Mouse (Mus musculus): ENCODE results near the gene Elk4. TPM values are rescaled to one million over a fixed set of nuclear protein-coding genes. Genes with fewer than 3 reads are reported as not detected.

The Elk4 gene
- polyA plus RNA-seq, 1 experiment from 2014 or later, result 27.3 TPM

- in situ Hi-C loops (cut with MboI; ENCODE audit: low pct_unique_long_range_greater_than_20kb), result no loop called here
- ATAC-seq (no peak), DNase-seq (ENCODE audit: low read depth, low spot score) (no peak)
- ChIA-PET POLR2A (no interaction called here), CTCF (no interaction called here)
- no peak for TF ChIP-seq CTCF (IDR thresholded peaks at IDR 0.05)
- H3K27me3 ChIP-seq, result no peaks in the 10 kb centered on the region
Measured at GRCm38 (mm10) chr1:132003111-132003510, 4.3 kb upstream of the Elk4 start.

GRCm38 (mm10) chr1:132003817-132004216 is 3.6 kb upstream of the Elk4 start:
- in situ Hi-C loops (cut with MboI; ENCODE audit: low pct_unique_long_range_greater_than_20kb), result no loop called here
- no peak for DNase-seq (ENCODE audit: low read depth, low spot score)
- H3K27me3 ChIP-seq, result no peaks in the 10 kb centered on the region
- no peak for ATAC-seq
- POLR2A ChIA-PET, result interaction anchor here (0.7 kb wide), 1 partner anchor 115 kb away, joined by 4 read pairs; no protein-coding TSS in a partner anchor
- CTCF ChIA-PET, result interaction anchor here (1.4 to 4.1 kb wide), 2 partner anchors 21 to 40 kb away, joined by 4 to 11 read pairs; no protein-coding TSS in a partner anchor
- no peak for TF ChIP-seq CTCF (IDR thresholded peaks at IDR 0.05)

DNA sequence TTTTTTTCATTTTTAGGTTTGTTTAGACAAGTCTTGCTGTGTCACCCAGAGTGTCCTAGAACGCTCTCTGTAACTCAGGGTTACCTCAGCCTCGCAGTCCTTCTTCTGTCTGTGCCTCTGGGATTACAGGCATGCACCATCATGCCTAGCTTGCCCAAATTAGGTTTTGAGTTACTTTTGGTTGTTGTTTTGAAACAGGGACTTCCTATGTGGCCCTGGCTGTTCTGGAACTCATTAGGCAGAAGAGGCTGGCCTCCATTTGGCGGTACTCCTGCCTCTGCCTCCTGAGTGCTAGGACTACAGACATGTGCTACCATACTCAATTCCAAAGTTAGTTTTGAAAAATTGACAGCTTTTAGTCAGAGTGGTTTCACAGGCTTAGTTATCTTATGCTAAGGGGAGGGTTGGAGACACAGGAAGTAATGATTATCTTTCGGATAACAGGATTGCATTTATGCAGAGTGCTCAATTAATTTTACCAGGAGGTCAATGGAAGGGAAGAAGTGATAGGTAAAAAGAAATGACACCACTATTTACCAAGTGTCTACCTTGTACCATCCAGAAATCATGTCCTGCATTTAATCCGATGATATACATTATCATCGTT is 2.7 kb upstream of the Elk4 start:
- ATAC-seq (no peak), DNase-seq (ENCODE audit: low read depth, low spot score) (no peak)
- in situ Hi-C loops (cut with MboI; ENCODE audit: low pct_unique_long_range_greater_than_20kb), result loop anchor here (5.0 kb wide), 1 partner anchor 148 kb away; no protein-coding TSS in a partner anchor
- ChIA-PET CTCF (interaction anchor here (1.0 to 4.1 kb wide), 5 partner anchors 8 to 39 kb away, joined by 3 to 11 read pairs (median 4); no protein-coding TSS in a partner anchor), POLR2A (no interaction called here)
- no peaks in the 10 kb centered on the region for H3K27me3 ChIP-seq
- TF ChIP-seq CTCF (IDR thresholded peaks at IDR 0.05), result no peak

DNA sequence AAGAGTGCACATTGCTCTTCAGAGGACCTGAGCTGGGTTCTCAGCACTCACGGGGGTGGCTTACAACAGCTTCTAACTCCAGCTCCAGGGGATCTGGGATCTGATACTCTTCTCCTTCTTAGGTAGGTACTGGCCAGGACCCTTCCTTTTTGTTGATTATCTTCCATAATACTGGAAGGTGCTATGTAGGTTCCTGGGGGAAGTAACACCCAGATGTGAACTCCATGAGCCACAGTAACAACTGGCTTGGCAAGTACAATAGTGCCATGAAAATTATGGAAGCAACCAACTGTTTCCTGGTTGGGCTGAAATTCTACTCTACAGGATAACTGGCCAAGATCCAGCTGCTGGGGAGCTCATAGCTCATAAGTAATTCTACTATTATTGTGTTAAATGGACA is 1.9 kb upstream of the Elk4 start:
- H3K27me3 ChIP-seq, result no peaks in the 10 kb centered on the region
- ChIA-PET POLR2A (interaction anchor here (1.2 kb wide), 1 partner anchor 13 kb away, joined by 3 read pairs; no protein-coding TSS in a partner anchor), CTCF (interaction anchor here (1.0 to 4.1 kb wide), 5 partner anchors 9 to 151 kb away, joined by 3 to 11 read pairs (median 5); no protein-coding TSS in a partner anchor)
- ATAC-seq (no peak), DNase-seq (ENCODE audit: low read depth, low spot score) (no peak)
- in situ Hi-C loops (cut with MboI; ENCODE audit: low pct_unique_long_range_greater_than_20kb), result loop anchor here (5.0 kb wide), 1 partner anchor 147 kb away; no protein-coding TSS in a partner anchor
- TF ChIP-seq CTCF (IDR thresholded peaks at IDR 0.05), result no peak

DNA sequence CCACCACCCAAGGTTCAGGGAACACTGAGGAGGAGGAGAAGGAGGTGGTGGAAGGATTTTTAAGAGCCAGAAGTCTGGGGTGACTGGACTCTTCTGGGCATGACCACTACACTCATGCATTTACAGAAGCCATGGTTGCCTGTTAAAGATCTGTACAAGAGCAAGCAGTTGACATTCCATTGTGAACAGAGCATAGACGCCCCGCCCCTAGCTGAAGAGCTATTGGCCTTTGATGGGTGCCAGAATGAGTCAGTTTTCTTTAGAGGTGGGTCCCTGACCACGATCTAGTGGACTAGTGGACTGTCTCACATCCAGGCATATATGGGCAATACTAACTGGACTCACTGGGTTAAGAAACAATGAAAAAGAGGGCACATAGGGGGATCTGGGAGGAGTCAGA is 1.4 kb upstream of the Elk4 start:
- POLR2A ChIA-PET, result interaction anchor here (1.2 kb wide), 1 partner anchor 13 kb away, joined by 3 read pairs; no protein-coding TSS in a partner anchor
- in situ Hi-C loops (cut with MboI; ENCODE audit: low pct_unique_long_range_greater_than_20kb), result loop anchor here (5.0 kb wide), 1 partner anchor 146 kb away; no protein-coding TSS in a partner anchor
- ATAC-seq, result no peak
- CTCF ChIA-PET, result interaction anchor here (1.0 to 4.1 kb wide), 4 partner anchors 10 to 150 kb away, joined by 3 to 11 read pairs (median 6); no protein-coding TSS in a partner anchor
- no peak for DNase-seq (ENCODE audit: low read depth, low spot score)
- H3K27me3 ChIP-seq, result no peaks in the 10 kb centered on the region
- TF ChIP-seq CTCF (IDR thresholded peaks at IDR 0.05), result no peak

DNA sequence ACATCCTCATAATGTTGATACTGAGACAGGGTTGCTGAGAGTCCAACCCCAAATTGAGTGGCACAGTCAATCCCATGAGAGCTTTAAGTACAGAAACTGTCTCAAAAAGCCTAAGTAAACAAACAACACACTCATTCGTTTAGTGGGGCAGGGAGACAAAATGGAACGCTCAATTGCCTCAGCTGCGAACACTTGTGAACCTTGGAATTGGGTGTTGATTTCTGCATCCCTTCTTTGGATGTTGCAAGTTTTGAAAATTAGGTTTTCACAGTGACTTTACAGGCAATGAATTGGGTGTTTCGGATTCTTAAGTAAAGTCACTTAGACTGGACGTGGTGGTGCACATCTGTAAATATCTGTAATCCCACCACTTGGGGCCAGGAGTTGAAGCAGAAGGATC is 686 bp upstream of the Elk4 start:
- CTCF ChIA-PET, result interaction anchor here (1.6 to 4.1 kb wide), 3 partner anchors 11 to 149 kb away, joined by 5 to 11 read pairs (median 8); no protein-coding TSS in a partner anchor
- no peaks in the 10 kb centered on the region for H3K27me3 ChIP-seq
- DNase-seq (ENCODE audit: low read depth, low spot score) (no peak), ATAC-seq (no peak)
- POLR2A ChIA-PET, result interaction anchor here (1.0 to 1.8 kb wide), 3 partner anchors 8 to 104 kb away, joined by 4 to 7 read pairs (median 4); no protein-coding TSS in a partner anchor
- TF ChIP-seq CTCF (IDR thresholded peaks at IDR 0.05), result no peak
- in situ Hi-C loops (cut with MboI; ENCODE audit: low pct_unique_long_range_greater_than_20kb), result loop anchor here (5.0 kb wide), 1 partner anchor 146 kb away; no protein-coding TSS in a partner anchor

GRCm38 (mm10) chr1:132007828-132008827 is 721 bp downstream of the Elk4 start:
- ChIA-PET POLR2A (interaction anchor here (0.7 to 1.8 kb wide), 6 partner anchors 9 to 102 kb away, joined by 3 to 7 read pairs (median 4); no protein-coding TSS in a partner anchor), CTCF (interaction anchor here (0.9 to 1.8 kb wide), 5 partner anchors 7 to 148 kb away, joined by 3 to 5 read pairs (median 3); no protein-coding TSS in a partner anchor)
- TF ChIP-seq CTCF (IDR thresholded peaks at IDR 0.05), result no peak
- peak; percentile 68 for ATAC-seq
- in situ Hi-C loops (cut with MboI; ENCODE audit: low pct_unique_long_range_greater_than_20kb), result loop anchor here (5.0 kb wide), 1 partner anchor 144 kb away; no protein-coding TSS in a partner anchor
- DNase-seq (ENCODE audit: low read depth, low spot score), result no peak
- no peaks in the 10 kb centered on the region for H3K27me3 ChIP-seq

DNA sequence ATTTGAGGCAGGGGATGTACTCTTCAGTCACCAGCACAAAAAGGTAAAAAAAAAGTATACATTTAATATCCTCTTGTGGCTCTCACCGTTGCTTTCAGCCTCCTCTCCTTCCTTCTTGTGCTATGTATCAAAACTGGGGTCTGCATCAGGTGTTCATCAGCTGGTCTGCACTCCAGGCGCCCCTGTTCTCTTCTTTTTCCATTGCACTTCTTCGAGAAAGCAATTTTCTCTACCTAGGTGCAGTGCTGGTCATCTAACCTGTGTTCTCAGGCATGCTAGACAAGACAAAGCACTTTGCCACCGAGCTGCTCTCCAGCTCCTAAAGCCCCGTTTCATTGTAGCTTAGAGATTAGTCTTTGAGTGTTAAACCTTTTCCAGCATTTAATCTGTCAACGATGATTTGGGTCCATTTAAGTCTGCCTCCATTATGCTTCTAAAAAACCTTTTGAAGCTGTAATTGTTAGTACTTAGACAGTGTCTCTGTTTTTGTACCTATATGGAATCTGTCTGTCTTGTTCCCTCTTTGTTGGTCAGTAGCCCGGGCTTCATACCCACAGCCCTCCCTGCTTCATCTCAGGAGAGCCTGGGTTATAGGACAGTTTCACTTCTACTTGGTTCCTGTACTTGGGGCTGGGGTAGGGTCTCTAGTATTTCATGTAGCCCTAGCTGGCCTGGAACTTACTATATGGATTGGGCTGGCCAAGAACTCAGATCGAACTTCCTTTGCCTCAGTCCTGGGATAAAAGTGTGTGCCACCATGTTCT is 1.7 kb downstream of the Elk4 start:
- in situ Hi-C loops (cut with MboI; ENCODE audit: low pct_unique_long_range_greater_than_20kb), result loop anchor here (5.0 kb wide), 1 partner anchor 143 kb away; no protein-coding TSS in a partner anchor
- DNase-seq (ENCODE audit: low read depth, low spot score) (no peak), ATAC-seq (no peak)
- no peak for TF ChIP-seq CTCF (IDR thresholded peaks at IDR 0.05)
- CTCF ChIA-PET, result interaction anchor here (1.1 to 1.8 kb wide), 4 partner anchors 8 to 147 kb away, joined by 3 to 5 read pairs (median 4); no protein-coding TSS in a partner anchor
- H3K27me3 ChIP-seq, result no peaks in the 10 kb centered on the region
- POLR2A ChIA-PET, result interaction anchor here (0.7 to 1.8 kb wide), 4 partner anchors 11 to 480 kb away, joined by 3 to 4 read pairs (median 4); no protein-coding TSS in a partner anchor
